Mouse (Mus musculus) midbrain, embryonic 16.5 days (tissue): ENCODE data around the gene Fam166a. TPM values are rescaled to one million over a fixed set of nuclear protein-coding genes. Genes with fewer than 3 reads are reported as not detected.
A peak's percentile ranks its signal among the peaks of the same experiment; 100 is the strongest.

Experiments
- ATAC-seq: fragments of 200-750 bp; cut with Nextera tagmentation; 2 replicates; pipeline ENCODE4 v1.8.0; 2017; ENCODE audit warnings: moderate TSS enrichment
- H3K27ac ChIP-seq: fragments of 300-500 bp; sonication (generic); 2 replicates; pipeline ENCODE4 v1.5.1; 2014; ENCODE audit warnings: mild to moderate bottlenecking, low read length, mixed read lengths
- H3K27me3 ChIP-seq: fragments of 300-500 bp; sonication (generic); 2 replicates; pipeline ENCODE4 v1.6.1; 2014; ENCODE audit warnings: low read depth, low read length, mixed read lengths; ENCODE audit not compliant: control insufficient read depth, insufficient read depth
- H3K36me3 ChIP-seq: fragments of 300-500 bp; sonication (generic); 2 replicates; pipeline ENCODE4 v1.6.1; 2014; ENCODE audit warnings: mild to moderate bottlenecking, low read length, moderate library complexity, mixed read lengths; ENCODE audit not compliant: control insufficient read depth, insufficient read depth
- H3K4me1 ChIP-seq: fragments of 300-500 bp; sonication (generic); 2 replicates; pipeline ENCODE4 v1.6.1; 2014; ENCODE audit warnings: mild to moderate bottlenecking, low read length, mixed read lengths; ENCODE audit not compliant: control insufficient read depth, insufficient read depth
- H3K4me2 ChIP-seq: fragments of 300-500 bp; sonication (generic); 2 replicates; pipeline ENCODE4 v1.6.1; 2014; ENCODE audit warnings: mild to moderate bottlenecking, low read length, mixed read lengths
- H3K4me3 ChIP-seq: fragments of 300-500 bp; sonication (generic); 2 replicates; pipeline ENCODE4 v1.5.1; 2014; ENCODE audit warnings: low read depth, mild to moderate bottlenecking, low read length, moderate library complexity, mixed read lengths
- H3K9ac ChIP-seq: fragments of 300-500 bp; sonication (generic); 2 replicates; pipeline ENCODE4 v1.6.1; 2014; ENCODE audit warnings: low read depth, low read length, mixed read lengths
- H3K9me3 ChIP-seq: fragments of 300-500 bp; sonication (generic); replicated peaks from 2 replicates; pipeline ENCODE4 v1.6.1; 2014; ENCODE audit warnings: mild to moderate bottlenecking, low read length, mixed read lengths; ENCODE audit not compliant: control insufficient read depth, poor library complexity, severe bottlenecking
- WGBS: fragments of 180-500 bp; shearing (Covaris S2); extraction: QIAGEN DNeasy Blood & Tissue Kit; methylation state at CpG from one replicate; pipeline ENCODE4 v1.1.7; 2014; 5-methylcytosine and 5-hydroxymethylcytosine counted together
- polyA plus RNA-seq: library from polyadenylated mRNA; unstranded; fragments of >200 nt; fragmentation: Nextera tagmentation; extraction: Ambion mirVana; gene quantifications from 2 replicates; pipeline ENCODE4 v1.2.1, GENCODE M21; 2015

Gene Fam166a
- 0.43 TPM in 1 of 2 replicates, not detected in the other for polyA plus RNA-seq

DNA sequence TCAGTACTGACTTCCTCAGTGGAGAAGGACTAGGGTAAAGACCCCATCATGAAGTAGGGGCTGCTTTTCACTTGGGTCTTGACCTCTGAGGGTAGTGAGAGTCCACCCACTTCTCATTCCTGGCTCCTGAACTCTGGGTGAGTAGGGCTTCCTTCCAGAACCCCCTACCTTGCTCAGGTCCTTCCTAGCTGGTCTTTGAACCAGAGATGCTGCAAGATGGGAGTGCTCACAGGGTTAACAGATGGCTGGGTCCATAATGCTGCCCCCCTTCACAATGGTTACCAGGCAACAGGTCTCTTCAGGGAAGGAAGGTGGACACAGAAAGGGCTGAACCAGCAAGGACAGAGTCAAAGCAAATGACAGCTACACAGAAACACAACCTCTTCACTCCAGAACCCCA, at the start of gene Fam166a:
Gene Fam166a, plus strand, starts transcription at position 301 of the 400 bp plus-strand sequence.
- no peaks in the 10 kb centered on the region for H3K9me3 ChIP-seq
- H3K4me2 ChIP-seq = no peak within 1 kb of the TSS
- no peak within 1 kb of the TSS for H3K27ac ChIP-seq
- peaks cover 3% of the 10 kb centered on the region for H3K4me1 ChIP-seq
- no peaks in the 10 kb centered on the region for H3K27me3 ChIP-seq
- H3K4me3 ChIP-seq = no peak within 1 kb of the TSS
- ATAC-seq = no peak
- no peaks in the 10 kb centered on the region for H3K36me3 ChIP-seq
- H3K9ac ChIP-seq = no peak within 1 kb of the TSS

DNA sequence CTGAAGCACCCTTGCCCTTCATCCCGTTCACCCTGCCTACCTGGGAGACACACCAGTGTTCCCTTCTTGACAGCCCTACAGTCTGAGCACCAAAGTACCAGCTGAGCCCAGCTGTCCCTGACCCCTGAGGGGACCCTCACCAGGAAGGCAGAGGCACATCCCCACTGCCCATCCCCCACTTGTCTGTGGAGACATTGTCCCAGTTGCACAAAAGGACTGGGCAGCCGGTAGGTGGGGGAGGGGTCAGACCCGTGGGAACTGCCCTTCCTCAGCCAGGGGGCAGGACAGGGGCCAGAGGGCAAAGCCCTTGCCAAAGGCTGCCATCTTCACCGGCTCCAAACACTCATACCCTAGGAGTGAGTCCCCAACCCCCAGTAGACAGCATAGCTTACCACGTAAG, 48.8 kb upstream of the Fam166a start:
- no peaks in the 10 kb centered on the region for H3K36me3 ChIP-seq
- H3K4me3 ChIP-seq = no peak overlapping the region
- H3K9ac ChIP-seq = no peak overlapping the region
- H3K9me3 ChIP-seq = no peaks in the 10 kb centered on the region
- 17% methylated on average over 5 of the region's 5 CpGs for WGBS
- H3K27ac ChIP-seq = peak overlapping the region; percentile 42; the same call in 1 of the 2 replicates
- H3K27me3 ChIP-seq = no peaks in the 10 kb centered on the region
- no peak for ATAC-seq
- no peak overlapping the region for H3K4me2 ChIP-seq
- H3K4me1 ChIP-seq = peaks cover 10% of the 10 kb centered on the region; the same call in 1 of the 2 replicates

DNA sequence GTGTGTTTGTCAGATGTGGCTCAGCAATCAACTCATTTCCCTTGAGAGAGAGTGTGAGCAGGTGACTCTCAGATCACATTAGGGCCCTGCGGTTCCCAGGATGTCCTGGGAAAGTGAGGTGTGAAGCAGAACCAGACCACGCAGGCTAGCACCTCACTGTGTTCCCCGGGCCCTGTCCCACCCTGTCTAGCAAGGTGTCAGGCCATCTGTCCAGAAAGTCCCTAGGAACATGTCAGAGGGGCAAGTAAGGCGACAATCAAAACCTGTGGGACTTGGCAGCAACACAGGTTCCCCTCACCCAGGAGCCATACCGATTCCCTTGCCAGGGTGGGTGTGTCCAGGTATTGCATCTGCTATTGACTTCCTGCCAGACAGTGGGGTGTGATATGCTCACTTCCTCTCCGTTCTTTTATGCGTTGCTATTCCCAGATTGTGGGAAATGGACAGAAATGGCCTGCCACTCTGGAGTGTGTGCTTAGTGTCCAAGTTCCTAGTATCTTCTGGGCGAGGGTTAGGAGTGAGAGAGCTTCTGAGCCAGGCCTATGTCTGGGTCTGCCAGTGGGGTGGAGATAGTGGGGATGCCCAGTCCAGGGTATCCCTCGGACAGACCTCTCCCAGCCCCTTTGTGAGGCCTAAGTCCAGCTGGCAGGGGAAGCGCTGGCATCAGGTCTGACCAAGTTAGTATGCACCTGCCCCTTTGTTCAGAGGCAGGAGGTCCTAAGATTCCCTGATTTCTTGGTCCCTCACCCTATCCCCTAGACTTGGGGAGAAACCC, 48.0 kb upstream of the Fam166a start:
- Histone ChIP-seq H3K4me1 (peaks cover 10% of the 10 kb centered on the region; the same call in 1 of the 2 replicates), H3K9ac (no peak overlapping the region), H3K36me3 (no peaks in the 10 kb centered on the region), H3K9me3 (no peaks in the 10 kb centered on the region), H3K4me2 (no peak overlapping the region), H3K27me3 (no peaks in the 10 kb centered on the region), H3K27ac (no peak overlapping the region), H3K4me3 (no peak overlapping the region)
- WGBS = 81% methylated on average over 10 of the region's 10 CpGs
- no peak for ATAC-seq

DNA sequence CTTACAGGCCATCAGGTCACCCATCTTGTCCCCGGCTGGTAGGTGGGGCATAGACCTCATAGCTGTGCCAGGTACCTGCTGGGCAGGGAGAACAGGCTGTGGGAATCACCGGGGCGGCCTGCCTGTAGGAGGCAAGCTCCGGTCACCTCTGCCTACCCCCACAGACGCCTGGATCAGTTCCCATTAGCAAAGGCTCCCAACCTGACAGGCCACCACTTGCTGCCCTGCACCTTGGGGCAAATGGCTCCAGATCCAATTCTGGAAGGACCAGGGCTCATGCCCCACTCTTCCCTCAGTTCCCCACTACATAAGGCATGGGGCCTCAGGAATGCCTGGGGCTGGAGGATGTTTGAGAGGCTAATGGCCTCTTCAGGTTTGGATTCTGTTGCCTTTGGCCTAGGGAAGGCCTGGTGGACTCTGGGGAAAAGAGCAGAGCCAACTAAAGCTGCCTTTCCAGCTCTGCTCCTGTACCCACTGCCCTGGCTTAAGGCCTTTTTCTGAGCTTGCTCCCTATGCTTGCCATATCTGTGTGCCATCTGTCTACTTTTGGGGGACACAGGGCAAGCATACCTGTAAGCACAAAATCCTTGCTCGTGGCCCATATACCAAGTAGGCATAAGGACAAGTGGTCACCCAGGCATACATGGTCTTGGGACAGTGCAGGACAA, 47.3 kb upstream of the Fam166a start:
- peaks cover 10% of the 10 kb centered on the region; the same call in 1 of the 2 replicates for H3K4me1 ChIP-seq
- H3K4me3 ChIP-seq = no peak overlapping the region
- 90% methylated on average over 6 of the region's 6 CpGs for WGBS
- no peaks in the 10 kb centered on the region for H3K36me3 ChIP-seq
- no peak overlapping the region for H3K4me2 ChIP-seq
- no peak overlapping the region for H3K27ac ChIP-seq
- no peaks in the 10 kb centered on the region for H3K27me3 ChIP-seq
- no peak for ATAC-seq
- no peaks in the 10 kb centered on the region for H3K9me3 ChIP-seq
- H3K9ac ChIP-seq = no peak overlapping the region

DNA sequence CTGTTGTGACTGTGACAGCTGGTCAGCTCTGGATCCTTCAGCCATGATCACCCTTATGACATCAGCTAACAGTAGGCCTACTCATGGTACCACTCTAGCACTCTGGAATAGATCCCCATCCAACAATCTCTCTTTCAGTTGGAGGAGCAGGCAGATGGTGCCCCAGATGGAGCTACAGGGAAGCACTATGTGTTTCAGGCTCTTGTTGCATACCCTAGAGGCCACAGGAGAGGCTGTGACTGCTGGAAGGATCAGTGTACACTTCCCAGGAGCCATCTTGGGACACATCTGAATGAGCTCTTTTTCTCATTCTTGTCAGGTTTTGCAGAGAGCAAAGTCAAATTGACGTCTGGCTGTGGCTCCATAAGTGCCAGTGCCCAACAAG, 46.8 kb upstream of the Fam166a start:
- Histone ChIP-seq H3K27ac (no peak overlapping the region), H3K9ac (no peak overlapping the region), H3K4me3 (no peak overlapping the region), H3K9me3 (no peaks in the 10 kb centered on the region), H3K4me2 (no peak overlapping the region), H3K4me1 (peaks cover 15% of the 10 kb centered on the region), H3K27me3 (no peaks in the 10 kb centered on the region), H3K36me3 (no peaks in the 10 kb centered on the region)
- ATAC-seq = no peak
- 42% methylated on average over 1 of the region's 1 CpGs for WGBS

DNA sequence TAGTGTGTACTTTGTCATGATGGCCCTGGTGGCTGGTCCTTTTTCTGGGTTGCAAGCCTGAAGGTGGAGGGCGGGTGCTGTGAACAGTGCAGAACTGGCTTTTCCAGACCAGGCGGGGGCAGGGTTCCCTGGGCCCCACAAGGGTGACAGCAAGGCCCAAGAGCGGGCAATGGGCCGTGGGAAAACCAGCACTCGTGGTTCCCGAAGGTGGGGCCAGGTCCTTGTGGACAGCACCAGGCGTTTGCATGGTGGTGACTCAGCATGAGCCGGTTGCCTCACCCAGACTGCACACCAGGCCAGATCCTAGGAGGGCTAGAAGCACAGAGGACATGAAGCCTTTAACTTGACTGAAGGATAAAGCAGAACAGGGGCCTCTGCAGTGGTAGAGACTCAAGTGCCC, 45.9 kb upstream of the Fam166a start:
- H3K27ac ChIP-seq = no peak overlapping the region
- WGBS = 78% methylated on average over 8 of the region's 8 CpGs
- H3K9ac ChIP-seq = no peak overlapping the region
- no peak overlapping the region for H3K4me3 ChIP-seq
- no peak for ATAC-seq
- peaks cover 18% of the 10 kb centered on the region for H3K4me1 ChIP-seq
- H3K9me3 ChIP-seq = no peaks in the 10 kb centered on the region
- H3K36me3 ChIP-seq = no peaks in the 10 kb centered on the region
- H3K4me2 ChIP-seq = no peak overlapping the region
- H3K27me3 ChIP-seq = no peaks in the 10 kb centered on the region

DNA sequence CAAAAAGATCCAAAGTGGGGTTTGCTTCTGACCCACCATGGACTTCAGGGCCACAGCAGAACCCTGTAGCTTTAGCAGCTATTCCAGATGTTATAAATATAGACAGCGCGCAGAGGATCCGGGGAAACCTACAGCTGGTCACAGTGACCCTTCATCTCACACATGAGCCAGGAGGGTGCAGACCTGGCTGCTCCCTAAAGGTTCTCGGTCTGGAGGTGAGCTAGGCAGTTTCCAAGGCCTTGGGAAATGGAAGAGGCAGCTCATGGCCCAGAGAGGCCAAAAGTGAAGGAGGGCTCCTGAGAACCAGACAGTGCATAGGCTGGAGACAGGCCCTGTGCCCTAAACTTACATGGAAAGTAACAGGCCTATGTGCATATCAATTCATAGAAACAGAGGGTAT, 44.7 kb upstream of the Fam166a start:
- no peak for ATAC-seq
- Histone ChIP-seq H3K36me3 (no peaks in the 10 kb centered on the region), H3K4me1 (peaks cover 23% of the 10 kb centered on the region), H3K4me3 (no peak overlapping the region), H3K27me3 (no peaks in the 10 kb centered on the region), H3K27ac (no peak overlapping the region), H3K9ac (no peak overlapping the region), H3K4me2 (no peak overlapping the region), H3K9me3 (no peaks in the 10 kb centered on the region)
- 95% methylated on average over 4 of the region's 4 CpGs for WGBS

DNA sequence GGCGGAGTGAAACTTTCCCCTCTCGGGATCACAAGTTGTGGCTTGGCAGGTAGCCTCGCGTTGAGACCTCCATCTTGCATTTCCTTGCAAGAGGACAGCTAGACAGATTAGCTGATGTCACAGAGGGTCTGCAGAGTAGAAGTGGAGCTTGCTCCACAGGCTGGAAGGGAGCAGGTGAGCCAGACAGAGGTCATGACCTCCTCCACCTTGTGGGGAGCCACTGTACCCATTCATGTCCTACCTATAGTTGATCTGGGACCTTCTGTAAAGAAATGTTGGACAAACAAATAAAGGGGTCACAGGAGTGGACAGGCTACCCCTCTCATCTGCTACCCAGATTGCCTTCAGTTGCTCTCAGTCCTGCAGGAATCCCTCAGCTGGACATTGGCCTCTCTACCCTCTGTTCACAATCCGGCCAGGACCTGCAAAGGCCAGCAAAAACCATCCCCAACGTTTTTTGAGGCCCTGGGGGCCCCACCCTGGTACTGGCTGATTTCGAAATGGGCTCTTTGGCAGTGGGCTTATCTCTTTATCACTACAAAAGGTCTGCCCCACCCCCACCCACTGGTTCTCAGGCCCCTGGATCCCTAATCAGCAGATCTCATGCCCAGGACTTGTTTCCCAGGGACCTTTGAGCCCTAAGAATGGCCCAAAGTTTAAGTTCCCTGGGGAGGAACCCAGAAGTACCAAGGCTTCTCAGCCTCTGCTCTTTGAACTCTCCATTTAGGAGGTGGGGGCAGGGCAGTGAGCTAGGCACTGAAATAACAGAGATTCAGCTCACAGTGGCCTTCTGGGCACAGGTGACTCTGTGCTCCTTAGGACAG, 43.5 kb upstream of the Fam166a start:
- 59% methylated on average over 7 of the region's 7 CpGs for WGBS
- H3K9me3 ChIP-seq = no peaks in the 10 kb centered on the region
- H3K4me2 ChIP-seq = no peak overlapping the region
- H3K9ac ChIP-seq = no peak overlapping the region
- no peak for ATAC-seq
- H3K4me1 ChIP-seq = peaks cover 22% of the 10 kb centered on the region
- no peak overlapping the region for H3K27ac ChIP-seq
- H3K4me3 ChIP-seq = no peak overlapping the region
- H3K36me3 ChIP-seq = no peaks in the 10 kb centered on the region
- H3K27me3 ChIP-seq = no peaks in the 10 kb centered on the region; the same call in 1 of the 2 replicates
